Mouse (Mus musculus) cerebellum, adult 11-12 months (tissue): ENCODE data around the gene Top3b.
"Not testable (repeated sequence)": the region's sequence is repeated elsewhere in the genome, so short reads cannot be mapped to it uniquely, and the experiment has no call there.

ENCODE experiments used
- DNase-seq: peaks from one replicate; pipeline ENCODE4 v3.0.0; 2022

The Top3b gene

DNA sequence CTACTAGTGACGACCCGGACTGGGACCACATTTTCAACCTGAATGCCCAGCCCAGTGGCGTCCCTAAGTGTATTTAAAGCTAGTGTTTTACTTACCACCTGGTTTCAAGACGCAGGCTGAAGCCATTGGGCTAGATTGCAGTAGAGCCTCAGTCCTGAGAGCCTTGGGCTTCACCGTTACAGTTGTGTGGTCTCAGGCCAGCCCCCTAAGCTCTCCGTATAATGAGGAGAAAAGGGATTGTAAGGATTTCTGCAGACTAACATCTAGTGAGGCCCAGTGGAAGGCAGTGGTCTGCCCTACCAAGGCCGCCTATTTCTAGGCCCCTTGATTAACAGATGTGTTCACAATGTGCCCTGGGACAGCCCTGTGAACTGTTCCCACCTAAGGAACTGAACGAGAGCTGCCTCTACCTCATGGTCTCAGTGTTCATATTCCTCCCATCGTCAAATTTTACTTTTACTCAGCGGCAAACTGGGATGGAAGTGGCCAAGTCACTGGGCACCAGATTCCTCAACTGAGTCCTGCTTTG lies 26.6 kb downstream of the Top3b start:
- DNase-seq = no peak

GRCm38 (mm10) chr16:16902329-16902728 lies 31.8 kb downstream of the Top3b start:
- no peak for DNase-seq

DNA sequence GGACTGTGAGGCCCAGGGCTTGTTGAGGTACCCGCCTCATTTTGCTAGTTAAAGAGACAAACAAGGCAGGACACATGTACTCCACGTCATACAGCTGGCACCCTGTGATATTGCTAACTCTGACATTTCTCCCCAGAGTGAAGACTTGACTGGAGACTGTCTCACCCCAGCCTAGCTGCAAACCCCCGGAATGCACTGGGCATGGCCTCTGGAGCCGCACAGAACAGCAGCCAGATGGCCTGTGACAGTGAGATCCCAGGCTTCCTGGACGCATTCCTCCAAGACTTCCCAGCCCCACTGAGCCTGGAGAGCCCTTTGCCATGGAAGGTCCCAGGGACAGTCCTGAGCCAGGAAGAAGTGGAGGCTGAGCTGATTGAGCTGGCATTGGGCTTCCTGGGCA lies 32.7 kb downstream of the Top3b start:
- no peak for DNase-seq

DNA sequence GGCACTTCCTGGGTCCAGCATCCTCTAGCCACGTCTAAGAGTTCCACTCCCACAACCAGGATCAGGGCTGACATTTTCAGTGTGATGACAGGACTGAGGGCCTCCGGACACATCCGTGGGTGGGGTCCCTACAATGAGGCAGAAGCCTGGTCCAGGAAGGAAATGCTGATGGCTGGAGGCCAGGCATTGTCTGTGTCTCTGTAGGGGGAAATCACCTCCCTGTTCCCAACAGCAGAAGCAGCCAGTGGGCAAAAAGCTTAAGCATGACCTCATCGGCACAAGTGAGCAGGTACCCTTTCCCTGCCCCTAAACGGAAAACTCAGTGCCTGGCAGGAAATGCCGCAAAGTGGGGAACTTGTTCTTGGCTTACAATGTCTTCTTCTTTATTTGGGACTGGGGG lies 37.3 kb downstream of the Top3b start:
- no peak for DNase-seq

DNA sequence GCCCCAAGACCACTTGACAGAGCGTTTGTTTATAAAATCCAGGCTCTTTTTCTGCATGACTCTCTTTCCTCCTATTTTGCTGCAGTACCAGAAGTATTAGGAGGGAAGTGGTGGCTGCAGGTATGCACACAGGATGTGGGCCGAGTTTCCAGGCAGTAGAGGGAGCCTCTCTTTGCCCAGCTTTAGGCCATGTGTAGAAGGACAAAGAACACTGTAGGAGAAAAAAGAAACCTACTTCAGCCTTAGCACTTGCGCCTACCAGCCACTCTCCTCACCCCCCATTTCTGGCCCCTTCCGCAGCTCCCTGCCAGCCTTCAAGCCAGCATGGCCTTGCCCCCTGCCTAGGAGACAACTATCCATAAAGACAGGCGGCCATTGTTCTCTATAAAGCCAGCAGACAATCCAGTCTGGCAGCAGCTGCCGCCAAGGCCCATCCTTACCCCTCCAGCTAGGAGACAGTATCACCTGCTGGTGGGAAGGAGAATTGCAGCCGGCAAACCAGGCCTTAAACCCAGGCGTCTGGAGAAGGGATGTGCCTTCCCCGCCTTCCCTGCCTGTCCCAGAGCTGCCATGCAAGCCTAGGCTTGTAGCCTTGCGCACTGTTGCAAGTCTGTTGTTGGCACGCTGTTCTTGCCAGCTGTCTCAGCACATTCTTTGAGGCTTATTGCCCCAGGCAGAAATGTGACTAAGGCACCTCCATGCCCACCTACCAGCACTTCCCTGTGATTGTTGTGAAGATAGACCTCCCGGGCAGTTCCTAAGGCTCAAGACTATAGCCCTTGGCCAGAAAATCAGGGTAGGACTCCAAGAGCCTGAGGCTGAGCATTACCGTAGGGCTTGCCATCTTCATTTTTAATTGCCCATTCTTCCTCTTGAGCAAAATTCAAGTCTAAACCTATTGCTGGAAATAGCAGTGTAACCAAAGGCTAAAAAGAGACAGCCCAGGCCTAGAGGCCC lies 41.4 kb downstream of the Top3b start:
- DNase-seq = peak; percentile 72

GRCm38 (mm10) chr16:16913440-16913839 lies 42.9 kb downstream of the Top3b start:
- DNase-seq = no peak

GRCm38 (mm10) chr16:16918441-16919117 lies 48.0 kb downstream of the Top3b start:
- no peak for DNase-seq

DNA sequence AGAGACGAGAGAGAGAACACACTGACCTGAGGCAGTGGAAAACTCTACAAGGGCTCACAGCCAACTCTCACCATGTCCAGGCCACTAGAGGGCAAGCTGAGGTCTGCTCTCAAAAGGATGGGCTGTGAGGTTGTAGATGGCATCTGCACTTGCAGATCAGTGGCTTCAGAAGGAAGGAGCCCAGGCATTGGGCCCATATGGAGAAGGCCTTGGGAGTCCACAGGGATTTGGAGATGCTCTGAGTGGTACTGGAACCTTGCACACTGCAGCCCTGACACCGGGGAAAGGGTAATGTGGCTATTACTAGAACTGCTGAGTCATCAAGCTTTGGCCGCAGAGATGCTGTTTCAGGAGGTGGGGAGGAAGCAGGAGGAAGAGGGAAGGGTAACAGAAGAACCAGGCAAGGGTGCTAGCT lies 50.5 kb downstream of the Top3b start:
- DNase-seq = peak; percentile 47

DNA sequence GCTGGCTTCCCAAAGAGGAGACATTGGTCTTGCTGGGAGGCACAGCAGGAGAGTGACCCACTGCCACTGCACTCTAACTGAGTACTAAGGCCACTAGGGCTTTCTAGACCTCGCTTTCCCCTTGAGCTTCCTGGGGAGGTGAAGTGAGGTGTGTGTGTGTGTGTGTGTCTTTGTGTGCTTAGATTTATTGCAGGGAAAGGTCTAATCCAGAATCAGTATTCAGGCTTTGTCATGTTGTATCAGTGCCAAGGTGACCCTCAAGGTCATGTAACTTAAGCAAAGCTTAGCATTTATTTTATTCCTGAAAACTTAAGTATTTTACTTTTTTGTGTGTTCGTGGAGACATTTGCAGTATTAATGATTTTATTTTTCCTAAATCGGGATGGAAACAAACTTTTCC lies 53.9 kb downstream of the Top3b start:
- DNase-seq = no peak

GRCm38 (mm10) chr16:16926536-16926935 lies 56.0 kb downstream of the Top3b start:
- DNase-seq = no peak

DNA sequence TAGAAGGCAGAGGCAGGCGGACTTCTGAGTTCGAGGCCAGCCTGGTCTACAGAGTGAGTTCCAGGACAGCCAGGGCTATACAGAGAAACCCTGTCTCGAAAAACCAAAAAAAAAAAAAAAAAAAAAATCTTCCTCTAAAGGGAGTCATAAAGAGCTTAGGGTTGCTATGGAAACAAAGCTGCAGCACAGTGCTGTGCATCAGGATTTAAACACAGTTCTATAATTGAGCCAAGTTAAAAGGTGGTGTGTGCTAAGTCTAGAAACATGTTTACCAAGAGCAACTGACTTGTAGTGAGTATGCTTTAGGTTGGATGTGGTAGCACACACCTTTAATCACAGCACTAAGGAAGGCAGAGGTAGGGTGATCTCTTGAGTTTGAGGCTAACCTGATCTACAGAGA lies 58.4 kb downstream of the Top3b start:
- not testable (repeated sequence) for DNase-seq

DNA sequence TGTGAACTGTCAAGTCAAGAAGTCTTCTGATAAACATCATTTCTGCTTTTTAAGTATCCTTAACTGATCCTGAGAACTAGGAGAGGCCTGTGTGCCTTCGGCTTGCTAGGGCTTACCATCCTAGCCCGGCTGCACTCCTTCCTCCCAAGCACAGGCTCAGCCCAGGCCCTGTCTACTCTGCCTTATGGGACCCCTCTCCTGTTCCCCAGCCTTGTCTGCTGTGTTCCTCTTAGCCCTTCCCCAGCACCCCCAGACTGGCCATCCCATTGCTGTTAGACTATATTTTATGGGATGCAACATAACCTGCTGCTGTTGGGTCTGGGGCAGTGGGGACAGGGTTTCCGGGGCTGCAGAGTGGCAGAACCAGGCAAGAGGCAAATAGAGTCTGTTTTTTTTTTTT lies 59.8 kb downstream of the Top3b start:
- no peak for DNase-seq

GRCm38 (mm10) chr16:16930810-16931296 lies 60.3 kb downstream of the Top3b start:
- DNase-seq = no peak

DNA sequence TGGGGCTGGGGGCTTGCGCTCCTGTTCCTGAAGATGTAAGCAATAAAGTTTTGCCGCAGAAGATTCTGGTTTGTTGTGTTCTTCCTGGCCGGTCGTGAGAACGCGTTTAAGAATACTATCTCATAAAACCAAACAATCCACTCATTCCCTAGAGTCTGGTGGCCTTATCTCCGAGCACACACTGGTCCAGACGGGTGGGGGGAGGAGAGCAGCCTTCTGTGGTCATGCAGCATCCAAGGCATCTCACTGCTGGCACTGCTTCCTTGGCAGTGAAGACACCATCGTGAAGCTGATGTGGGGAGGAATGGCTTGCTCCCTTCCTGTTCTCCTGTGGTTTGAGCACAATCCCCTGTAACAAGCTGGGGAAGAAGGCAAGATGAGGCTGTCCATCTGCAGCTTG lies 69.0 kb downstream of the Top3b start:
- DNase-seq = no peak

- no peak for DNase-seq
Observed at GRCm38 (mm10) chr16:16941078-16941477, 70.5 kb downstream of the Top3b start.
